Mouse (Mus musculus) thymus, postnatal 0 days (tissue): ENCODE measurements around the gene Myom1. TPM values are rescaled to one million over a fixed set of nuclear protein-coding genes. Genes with fewer than 3 reads are reported as not detected.

Experiments
- DNase-seq: peaks from one replicate; pipeline ENCODE4 v3.0.0-alpha.2; 2015; ENCODE audit warnings: low spot score
- polyA plus RNA-seq: library from polyadenylated mRNA; unstranded; fragments of >200 nt; fragmentation: Nextera tagmentation; extraction: Ambion mirVana; gene quantifications from 2 replicates; pipeline ENCODE4 v1.2.1, GENCODE M21; 2015

The Myom1 gene
- polyA plus RNA-seq, 1 experiment from 2014 or later: 1.4 TPM

- no peak for DNase-seq
Measured at GRCm38 (mm10) chr17:71056405-71056804, 54.0 kb downstream of the Myom1 start.

GRCm38 (mm10) chr17:71057758-71058157, 55.3 kb downstream of the Myom1 start:
- no peak for DNase-seq

GRCm38 (mm10) chr17:71059213-71059612, 56.8 kb downstream of the Myom1 start:
- DNase-seq: no peak

GRCm38 (mm10) chr17:71062049-71062560, 59.7 kb downstream of the Myom1 start:
- DNase-seq: no peak

GRCm38 (mm10) chr17:71062870-71063602, 60.6 kb downstream of the Myom1 start:
- DNase-seq: no peak

GRCm38 (mm10) chr17:71064463-71065014, 62.1 kb downstream of the Myom1 start:
- peak; percentile 37 for DNase-seq

- DNase-seq: no peak
Measured at GRCm38 (mm10) chr17:71065127-71065526, 62.7 kb downstream of the Myom1 start.

- DNase-seq: no peak
Measured at GRCm38 (mm10) chr17:71069176-71069575, 66.7 kb downstream of the Myom1 start.

GRCm38 (mm10) chr17:71071958-71072357, 69.5 kb downstream of the Myom1 start:
- DNase-seq: no peak

- no peak for DNase-seq
Measured at GRCm38 (mm10) chr17:71074386-71074785, 72.0 kb downstream of the Myom1 start.

GRCm38 (mm10) chr17:71081986-71082385, 79.6 kb downstream of the Myom1 start:
- DNase-seq: no peak

GRCm38 (mm10) chr17:71086969-71087368, 84.5 kb downstream of the Myom1 start:
- peak; percentile 43 for DNase-seq

GRCm38 (mm10) chr17:71087396-71088153, 85.1 kb downstream of the Myom1 start:
- peak; percentile 19 for DNase-seq

GRCm38 (mm10) chr17:71088154-71088521, 85.7 kb downstream of the Myom1 start:
- no peak for DNase-seq

- DNase-seq: no peak
Measured at GRCm38 (mm10) chr17:71088991-71089434, 86.6 kb downstream of the Myom1 start.

GRCm38 (mm10) chr17:71089781-71090480, 87.5 kb downstream of the Myom1 start:
- no peak for DNase-seq

- DNase-seq: no peak
Measured at GRCm38 (mm10) chr17:71091024-71091423, 88.6 kb downstream of the Myom1 start.

GRCm38 (mm10) chr17:71092341-71092740, 89.9 kb downstream of the Myom1 start:
- DNase-seq: no peak

GRCm38 (mm10) chr17:71093793-71094192, 91.4 kb downstream of the Myom1 start:
- DNase-seq: no peak

GRCm38 (mm10) chr17:71094438-71094837, 92.0 kb downstream of the Myom1 start:
- no peak for DNase-seq

GRCm38 (mm10) chr17:71096557-71097208, 94.2 kb downstream of the Myom1 start:
- no peak for DNase-seq
